Mouse (Mus musculus) bone marrow macrophage, adult 2 months (primary cell): ENCODE measurements at regions not wholly inside any gene's neighbourhood (a gene's known extent, or its start where the extent isn't known, plus 50 kb on each side); places are given as distances from the start of the nearest gene placed in this dataset.

ENCODE experiments used
- CTCF ChIP-seq: IDR thresholded peaks from 2 replicates; pipeline ENCODE4 v1.5.1; 2012; ENCODE audit warnings: low read depth, mild to moderate bottlenecking, low read length, moderate library complexity
- POLR2A ChIP-seq: IDR thresholded peaks from 2 replicates; pipeline ENCODE4 v1.6.1; 2012; ENCODE audit warnings: mild to moderate bottlenecking, low read depth, low read length, borderline replicate concordance

- TF ChIP-seq CTCF (no peak), POLR2A (no peak)
Observed at GRCm38 (mm10) chr3:41401881-41402280, 153.7 kb upstream of the Jade1 start.
